Mouse (Mus musculus) G1E-ER4 (cell line): ENCODE data around the gene Dapk2. TPM values are rescaled to one million over a fixed set of nuclear protein-coding genes. Genes with fewer than 3 reads are reported as not detected.
A peak's percentile ranks its signal among the peaks of the same experiment; 100 is the strongest.

Source experiments
- GATA1 ChIP-seq: IDR thresholded peaks from one replicate; pipeline ENCODE4 v1.8.0; 2012; ENCODE audit warnings: low read length, inconsistent platforms
- polyA plus RNA-seq: library from polyadenylated mRNA; stranded (reverse); fragments of >175 nt; gene quantifications from 2 replicates; pipeline ENCODE4 v1.2.3, GENCODE M21; 2012

Dapk2 gene
- polyA plus RNA-seq, 1 experiment, result 28.5 TPM

DNA sequence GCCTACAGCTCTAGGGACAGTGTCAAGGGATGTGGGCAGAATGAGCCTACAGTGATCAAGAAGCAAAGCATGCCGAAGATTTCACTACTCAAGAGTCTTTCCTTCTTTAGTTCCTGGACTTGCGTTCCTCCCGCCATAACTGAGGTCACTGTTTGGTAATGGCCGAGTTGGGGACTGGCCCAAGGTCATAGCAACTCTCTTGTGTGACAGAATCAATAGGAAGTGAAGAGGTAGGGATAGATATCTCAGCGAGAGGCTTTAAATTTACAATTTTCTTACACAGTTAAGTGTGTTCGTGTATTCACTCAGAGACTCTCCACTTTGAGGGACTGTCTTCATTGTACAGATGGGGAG lies 30.9 kb upstream of the Dapk2 start:
- no peak for TF ChIP-seq GATA1

DNA sequence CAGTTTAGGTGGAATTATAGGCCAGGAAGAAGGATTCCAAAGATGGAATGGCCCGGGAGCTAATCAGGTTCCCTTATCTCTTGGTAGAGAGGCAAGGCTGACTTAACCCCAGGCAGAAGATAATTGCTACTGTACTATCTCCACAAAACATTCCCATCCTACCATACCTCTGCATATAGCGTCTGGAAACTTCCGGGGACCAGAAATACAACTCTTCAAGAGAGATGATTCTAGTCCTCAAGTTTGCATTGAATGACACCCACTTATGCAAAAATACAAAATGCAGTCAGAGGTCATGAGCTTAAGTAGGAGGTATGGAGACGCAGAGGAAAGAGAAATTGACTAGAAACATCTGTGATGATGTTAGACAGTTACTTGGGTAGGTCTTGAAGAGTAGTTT lies 30.1 kb upstream of the Dapk2 start:
- peak; percentile 6 for TF ChIP-seq GATA1

DNA sequence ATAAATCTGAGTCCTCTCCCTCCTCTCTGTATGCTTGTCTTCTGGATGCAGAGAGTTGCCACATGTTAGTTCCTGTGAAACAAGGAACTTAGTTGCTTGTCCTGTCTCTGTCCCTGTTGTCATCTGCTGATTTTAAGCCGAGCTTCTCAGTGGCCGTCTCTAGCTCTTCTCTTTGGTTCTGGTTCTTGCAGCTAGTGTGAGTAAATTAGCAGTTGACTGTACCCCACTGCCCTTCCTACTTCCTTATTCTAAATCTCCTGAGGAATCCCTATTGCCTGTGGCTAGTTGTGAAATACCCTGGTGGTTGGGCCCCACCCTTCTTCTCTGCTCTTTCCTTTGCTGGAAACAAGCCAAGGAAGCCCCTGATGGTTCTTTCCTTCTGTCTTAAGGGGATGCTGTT lies 26.6 kb upstream of the Dapk2 start:
- no peak for TF ChIP-seq GATA1

DNA sequence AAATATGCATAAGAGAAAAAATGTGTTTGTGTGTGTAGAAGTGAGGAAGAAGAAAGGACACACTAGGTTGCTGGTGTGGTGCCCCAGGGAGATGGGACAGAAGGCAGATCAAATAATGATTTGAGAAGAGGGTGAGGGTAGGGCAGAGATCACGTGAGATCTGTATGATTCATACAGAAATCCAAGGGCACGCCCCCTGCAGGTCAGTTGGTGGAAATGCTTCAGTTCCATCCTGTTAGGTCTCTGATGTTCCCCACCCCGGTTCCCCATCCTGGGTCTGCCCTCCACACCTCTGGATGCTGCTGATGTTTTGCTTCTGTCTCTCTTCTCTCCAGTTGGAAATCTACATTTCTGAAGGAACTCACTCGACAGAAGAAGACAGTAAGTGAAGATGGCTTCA lies 22.1 kb upstream of the Dapk2 start:
- no peak for TF ChIP-seq GATA1

DNA sequence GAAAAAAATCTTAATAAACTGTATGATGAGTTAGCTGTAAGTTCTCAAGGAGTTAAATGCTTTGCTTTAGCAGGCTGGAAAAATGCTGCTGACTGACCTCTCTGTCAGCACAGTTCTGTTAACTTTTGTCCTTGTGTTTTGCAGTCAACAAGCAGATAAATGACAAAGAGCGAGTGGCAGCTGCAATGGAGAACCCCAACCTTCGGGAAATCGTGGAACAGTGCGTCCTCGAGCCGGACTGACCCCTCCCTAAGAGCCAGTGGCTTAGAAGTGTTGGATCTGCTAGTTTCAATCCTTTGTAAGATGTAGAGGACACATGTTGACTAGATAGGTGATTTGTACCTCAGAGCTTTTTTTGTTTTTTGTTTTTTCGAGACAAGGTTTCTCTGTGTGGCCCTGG lies 19.8 kb upstream of the Dapk2 start:
- no peak for TF ChIP-seq GATA1

DNA sequence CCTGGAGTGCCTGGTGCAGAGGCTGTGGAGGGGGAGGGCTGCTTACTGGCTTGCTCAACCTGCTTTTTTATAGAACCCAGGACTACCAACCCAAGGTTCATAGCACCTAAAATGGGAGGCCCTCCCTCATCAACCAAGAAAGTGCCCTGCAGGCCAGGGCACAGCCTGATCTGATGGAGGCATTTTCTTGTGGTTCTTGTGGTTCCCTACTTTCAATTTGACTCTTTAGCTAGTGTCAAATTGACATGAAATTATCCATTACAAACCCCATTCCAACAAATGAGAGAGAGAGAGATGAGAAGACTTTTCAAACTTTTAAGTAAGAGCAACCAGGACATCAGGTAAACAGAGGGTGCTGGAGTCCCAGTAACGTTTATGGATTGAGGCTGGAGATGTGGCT lies 15.8 kb upstream of the Dapk2 start:
- no peak for TF ChIP-seq GATA1

DNA sequence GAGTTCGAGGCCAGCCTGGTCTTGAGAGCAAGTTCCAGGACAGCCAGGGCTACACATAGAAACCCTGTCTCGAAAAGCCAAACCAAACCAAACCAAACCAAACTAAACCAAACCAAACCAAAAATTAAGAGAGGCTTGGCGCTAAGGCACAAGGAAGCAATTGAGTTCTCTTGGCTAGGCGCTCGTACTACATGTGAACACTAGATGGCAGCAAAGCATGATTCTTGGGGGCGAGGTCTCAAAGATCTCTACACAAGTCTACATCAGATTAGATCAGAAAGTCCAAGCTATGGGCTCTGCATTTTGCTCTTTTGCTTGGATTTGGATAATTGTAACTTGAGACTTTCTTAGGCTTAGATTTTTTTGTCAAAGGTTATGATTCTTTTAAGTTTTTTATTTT lies 13.8 kb upstream of the Dapk2 start:
- TF ChIP-seq GATA1, result no peak

DNA sequence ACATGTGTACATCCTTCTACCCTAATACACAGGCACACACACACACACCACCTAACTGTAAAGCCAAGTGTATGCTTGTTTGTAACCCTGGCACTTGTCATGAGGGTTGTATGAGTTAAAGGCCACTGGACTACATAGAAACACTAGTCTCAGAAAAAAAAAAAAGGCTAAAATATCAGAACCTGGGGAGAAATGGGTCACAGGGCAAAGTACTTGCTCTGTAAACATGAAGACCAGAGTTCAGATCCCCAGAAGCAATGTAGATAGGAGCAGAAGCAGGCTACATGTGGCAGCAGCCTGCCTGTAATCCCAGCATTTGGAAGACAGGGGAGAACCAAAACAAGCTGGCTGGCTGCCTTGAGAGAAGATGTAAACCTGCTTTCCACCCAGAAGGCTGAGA lies 11.9 kb upstream of the Dapk2 start:
- no peak for TF ChIP-seq GATA1

DNA sequence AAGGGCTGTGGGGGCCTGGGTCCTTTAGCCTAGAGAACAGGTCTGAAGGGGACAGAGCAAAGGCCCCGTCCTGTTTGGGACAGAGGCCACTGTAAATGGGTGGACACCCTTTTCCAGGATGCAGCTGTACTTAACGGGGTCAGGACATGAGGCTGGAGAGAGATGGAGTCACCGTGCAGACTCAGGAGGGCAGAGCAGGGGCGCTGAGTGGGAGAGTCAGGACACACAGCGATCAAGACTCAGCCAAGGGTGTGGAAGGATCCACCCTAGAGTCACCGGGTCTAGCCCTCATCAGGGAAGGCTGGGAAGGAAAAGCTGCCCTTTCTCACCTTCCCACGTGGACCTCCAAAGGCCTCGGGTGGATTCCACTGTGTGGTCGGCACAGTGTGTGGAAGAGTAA lies 6.0 kb upstream of the Dapk2 start:
- no peak for TF ChIP-seq GATA1

DNA sequence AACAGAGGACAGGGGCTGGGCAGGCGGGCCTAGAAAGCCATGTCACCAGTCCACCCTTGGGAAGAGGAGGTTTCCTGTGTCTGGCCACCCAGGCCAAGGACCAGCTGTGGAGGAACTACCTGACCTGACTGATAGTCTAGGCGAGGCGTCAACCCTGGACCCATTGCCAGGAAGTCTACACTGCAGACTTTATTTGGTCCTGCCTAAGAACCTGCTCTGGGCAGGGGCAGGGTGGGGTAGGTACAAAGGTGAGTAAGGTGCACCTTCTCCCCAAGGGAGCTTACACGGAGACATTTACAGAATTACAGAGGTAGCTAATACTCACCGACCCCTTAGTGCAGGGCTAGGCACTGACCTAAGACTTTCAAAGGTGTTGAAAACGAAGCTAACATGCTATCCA lies 4.4 kb upstream of the Dapk2 start:
- no peak for TF ChIP-seq GATA1

DNA sequence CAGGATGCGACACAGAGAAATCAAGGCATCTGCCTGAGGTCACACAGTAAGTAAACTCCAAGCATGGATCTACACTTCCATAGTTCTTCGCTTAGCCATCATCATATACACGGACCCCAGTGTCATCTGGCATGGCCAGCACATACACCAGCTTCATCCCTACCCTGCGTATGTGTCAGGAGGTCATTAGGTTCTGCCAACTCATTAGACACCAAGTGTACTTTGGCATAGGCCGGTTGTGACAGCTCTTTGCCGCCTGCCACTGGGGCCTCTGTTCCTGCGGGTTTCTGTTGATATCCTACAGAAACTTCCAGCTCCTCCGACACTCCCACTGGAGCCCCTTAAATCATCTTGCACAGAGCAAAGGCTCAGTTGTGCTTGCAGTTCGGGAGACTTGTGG lies 4.0 kb upstream of the Dapk2 start:
- no peak for TF ChIP-seq GATA1

DNA sequence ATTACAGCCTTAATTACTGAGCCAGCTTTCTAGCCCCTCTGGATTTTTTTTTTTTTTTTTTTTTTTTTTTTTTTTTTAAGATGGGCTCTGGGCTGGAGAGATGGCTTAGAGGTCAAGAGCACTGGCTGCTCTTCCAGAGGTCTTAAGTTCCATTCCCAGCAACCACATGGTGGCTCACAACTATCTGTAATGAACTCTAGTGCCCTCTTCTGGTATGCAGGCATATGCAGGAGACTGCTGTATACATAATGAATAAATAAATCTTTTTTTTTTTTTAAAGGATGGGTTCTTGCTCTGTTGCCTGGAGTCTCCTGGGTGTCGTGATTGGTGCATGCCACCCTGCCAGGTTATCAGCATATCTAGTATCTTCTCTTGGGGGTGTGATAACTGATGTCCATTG lies 2.5 kb upstream of the Dapk2 start:
- TF ChIP-seq GATA1, result no peak

DNA sequence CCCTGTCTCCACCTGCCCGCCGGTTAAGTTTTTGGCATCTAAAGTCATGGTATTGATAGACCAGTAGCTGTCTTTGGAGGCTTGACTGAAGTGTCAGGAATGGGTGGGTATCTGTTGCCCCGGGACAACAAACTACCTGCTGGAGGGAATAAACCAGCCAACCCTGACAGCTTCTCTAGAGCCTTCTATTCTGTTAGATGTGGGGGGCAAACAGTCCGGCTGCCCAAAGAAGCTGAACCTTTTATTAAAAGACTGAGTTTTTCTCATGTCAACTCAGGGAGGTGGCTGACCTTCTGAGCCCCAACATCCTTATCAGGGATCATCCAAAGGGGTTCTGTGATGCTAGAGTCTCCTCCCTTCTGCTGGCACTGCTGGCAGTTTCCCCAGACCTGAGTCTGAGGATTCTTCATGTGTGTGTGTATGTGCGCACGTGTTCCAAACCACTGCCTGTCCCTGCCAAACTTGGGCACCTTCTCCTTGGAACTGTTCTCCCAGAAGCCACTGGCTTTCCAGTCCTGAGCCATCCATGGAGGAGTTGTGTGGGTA lies 935 bp downstream of the Dapk2 start:
- no peak for TF ChIP-seq GATA1

DNA sequence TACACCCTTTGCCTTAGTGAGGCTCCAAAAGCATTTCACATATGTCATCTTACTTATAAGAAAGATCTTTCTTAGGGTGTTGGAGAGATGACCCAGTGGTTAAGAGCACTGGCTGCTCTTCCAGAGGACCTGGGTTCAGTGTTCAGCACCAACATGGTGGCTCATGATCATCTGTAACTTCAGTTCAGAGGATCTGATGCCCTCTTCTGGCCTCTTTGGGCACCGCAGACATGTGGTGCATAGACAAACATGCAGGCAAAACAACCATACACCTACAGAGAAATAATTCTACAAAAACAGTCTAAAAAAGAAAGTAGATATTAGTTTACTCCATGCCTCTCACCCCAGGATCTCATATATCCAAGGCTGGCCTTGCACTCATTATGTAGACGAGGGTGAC lies 2.1 kb downstream of the Dapk2 start:
- TF ChIP-seq GATA1, result no peak

DNA sequence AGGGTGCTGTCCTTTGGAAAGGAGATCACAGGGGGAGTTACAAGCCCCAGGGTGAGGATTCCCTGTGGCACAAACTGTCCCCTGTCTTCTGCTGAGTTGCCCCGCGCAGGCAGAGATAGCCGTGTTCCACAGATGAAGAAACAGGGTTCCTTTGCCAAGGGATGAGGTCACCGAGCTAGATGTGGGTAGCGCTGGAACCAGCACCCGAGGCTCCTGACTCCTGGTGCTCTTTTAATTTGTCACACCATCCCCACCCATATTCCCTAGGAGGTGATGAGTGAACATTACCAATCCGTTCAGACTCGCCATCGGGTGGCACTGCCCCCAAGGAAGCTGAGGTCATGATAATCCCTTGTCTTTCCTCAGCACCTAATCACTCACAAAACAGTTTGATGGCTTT lies 5.0 kb downstream of the Dapk2 start:
- no peak for TF ChIP-seq GATA1

DNA sequence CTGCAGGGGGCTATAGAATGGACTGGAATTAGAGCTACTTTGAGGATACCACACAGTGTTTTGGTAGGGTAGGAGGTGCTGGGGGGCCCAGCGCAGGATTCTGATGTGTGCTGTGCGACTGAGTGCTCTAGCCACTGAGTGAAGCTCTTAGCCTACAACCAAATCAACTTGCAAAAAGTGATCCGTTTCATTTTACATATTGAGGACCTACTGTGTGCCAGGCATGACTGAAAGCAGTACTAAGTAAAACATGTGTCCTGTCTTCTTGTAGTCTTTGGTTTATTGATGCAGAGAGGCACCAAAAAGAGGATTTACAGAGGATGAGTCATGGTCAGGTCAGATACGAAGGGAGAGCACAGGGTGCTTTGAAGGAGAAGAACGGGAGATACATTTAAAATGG lies 9.2 kb downstream of the Dapk2 start:
- TF ChIP-seq GATA1, result no peak

DNA sequence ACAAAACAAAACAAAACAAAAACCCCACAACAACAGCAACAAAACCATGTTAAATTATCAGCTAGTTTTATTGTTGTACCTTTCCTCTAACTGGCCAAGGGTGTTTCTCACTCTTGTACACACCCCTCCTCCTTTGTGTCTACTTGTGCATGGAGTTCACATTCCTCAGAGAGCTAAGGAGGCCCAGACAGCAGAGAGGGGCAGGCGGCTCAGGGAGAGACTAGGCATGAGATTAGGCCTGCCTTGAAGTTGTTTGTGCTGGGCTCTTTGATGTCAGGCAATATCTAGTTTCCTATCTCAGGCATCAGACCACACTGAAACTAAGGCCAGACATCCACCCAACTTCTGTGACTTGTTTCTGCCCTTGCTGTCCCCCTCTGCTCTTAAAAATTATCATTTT lies 10.2 kb downstream of the Dapk2 start:
- no peak for TF ChIP-seq GATA1

DNA sequence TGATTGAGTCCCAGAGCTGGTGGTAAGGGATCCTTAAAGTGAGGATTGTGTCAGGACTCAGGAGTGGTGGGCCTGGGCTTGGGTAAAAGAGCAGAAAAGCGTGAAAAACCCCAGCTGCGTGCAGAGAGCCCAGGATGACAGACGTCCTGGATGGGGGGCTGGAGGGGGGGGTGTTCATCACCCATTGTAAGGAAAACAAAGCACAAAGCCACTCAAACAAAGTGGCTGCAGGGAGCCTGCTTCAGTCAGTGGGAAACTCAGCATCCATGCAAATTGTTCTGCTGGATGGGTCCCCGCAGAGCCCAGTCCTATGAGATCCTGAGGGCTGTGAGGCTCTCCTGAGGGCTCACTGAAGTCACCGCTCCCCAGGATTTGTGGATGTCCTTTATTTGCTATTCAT lies 12.5 kb downstream of the Dapk2 start:
- no peak for TF ChIP-seq GATA1

DNA sequence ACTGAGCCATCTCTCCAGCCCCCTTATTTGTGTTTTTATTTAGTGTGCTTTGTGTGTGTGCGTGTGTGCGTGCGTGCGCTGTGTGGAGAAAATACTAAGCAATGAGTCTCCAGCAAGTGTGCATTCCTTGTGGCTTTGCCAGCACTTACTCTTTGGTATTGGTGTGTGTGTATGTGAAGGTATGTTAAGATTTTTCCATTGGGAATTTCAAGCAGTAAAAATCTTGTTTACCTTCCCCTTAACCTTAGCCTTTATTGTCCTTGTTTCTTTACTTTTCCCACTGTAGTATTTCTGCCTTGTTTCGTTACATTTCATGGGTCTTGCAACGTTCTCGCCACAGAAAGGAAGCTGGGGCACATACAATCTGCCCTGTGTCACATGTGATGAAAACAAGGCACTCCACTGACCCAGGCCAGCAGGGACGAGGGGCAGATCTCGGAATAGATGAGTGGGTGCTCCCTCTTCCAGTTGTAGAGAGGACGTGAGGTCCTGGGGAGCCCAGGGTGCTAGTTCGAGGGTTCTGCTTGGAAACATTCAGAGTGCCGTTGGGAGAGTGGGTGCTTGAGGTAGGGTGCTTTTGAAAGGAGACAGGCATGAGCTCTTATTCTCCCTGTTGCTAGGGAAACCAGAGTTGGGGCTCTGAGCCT lies 13.4 kb downstream of the Dapk2 start:
- no peak for TF ChIP-seq GATA1
